Mouse (Mus musculus) kidney, adult 2 months (tissue): ENCODE results near the gene Ryr3. TPM values are rescaled to one million over a fixed set of nuclear protein-coding genes. Genes with fewer than 3 reads are reported as not detected.

Experiments
- DNase-seq: peaks from one replicate; pipeline ENCODE4 v3.0.0; 2021
- H3K27ac ChIP-seq: fragments of 200-500 bp; 2 replicates; pipeline ENCODE4 v1.5.1; 2012; ENCODE audit warnings: low read depth, low read length, control low read depth, inconsistent platforms; ENCODE audit not compliant: insufficient read depth
- H3K27me3 ChIP-seq: fragments of 200-500 bp; replicated peaks from 2 replicates; pipeline ENCODE4 v1.6.1; 2012; ENCODE audit warnings: mild to moderate bottlenecking, moderate library complexity, low read length, inconsistent platforms; ENCODE audit not compliant: control insufficient read depth, insufficient read depth
- H3K36me3 ChIP-seq: fragments of 200-500 bp; 2 replicates; pipeline ENCODE4 v1.6.1; 2012; ENCODE audit warnings: mild to moderate bottlenecking, moderate library complexity, low read length, inconsistent platforms; ENCODE audit not compliant: control insufficient read depth, insufficient read depth
- H3K4me1 ChIP-seq: fragments of 200-500 bp; 2 replicates; pipeline ENCODE4 v1.6.1; 2011; ENCODE audit warnings: low read length; ENCODE audit not compliant: control insufficient read depth, insufficient read depth
- H3K4me3 ChIP-seq: fragments of 200-500 bp; 2 replicates; pipeline ENCODE4 v1.5.1; 2011; ENCODE audit warnings: mild to moderate bottlenecking, low read depth, low read length, control low read depth; ENCODE audit not compliant: insufficient read depth
- CTCF ChIP-seq: fragments of 200-500 bp; conservative IDR thresholded peaks from 2 replicates; pipeline ENCODE4 v1.5.1; 2011; ENCODE audit warnings: low read depth, mild to moderate bottlenecking, control low read depth, low read length, moderate library complexity, mixed read lengths; ENCODE audit not compliant: insufficient read depth, insufficient read length
- POLR2A ChIP-seq: fragments of 200-500 bp; IDR thresholded peaks from one replicate; pipeline ENCODE4 v1.6.1; 2011; ENCODE audit warnings: low read depth, low read length, control low read depth
- WGBS: fragments of 180-500 bp; shearing (Covaris S2); methylation state at CpG from one replicate; pipeline ENCODE4 v1.1.7; 2018; 5-methylcytosine and 5-hydroxymethylcytosine counted together
- polyA plus RNA-seq: library from polyadenylated mRNA; depleted of rRNA; stranded (reverse); fragments of >200 nt; gene quantifications from 2 replicates; pipeline ENCODE4 v1.2.3, GENCODE M21; 2012

Gene Ryr3
- polyA plus RNA-seq, 1 experiment: 0.08 TPM

DNA sequence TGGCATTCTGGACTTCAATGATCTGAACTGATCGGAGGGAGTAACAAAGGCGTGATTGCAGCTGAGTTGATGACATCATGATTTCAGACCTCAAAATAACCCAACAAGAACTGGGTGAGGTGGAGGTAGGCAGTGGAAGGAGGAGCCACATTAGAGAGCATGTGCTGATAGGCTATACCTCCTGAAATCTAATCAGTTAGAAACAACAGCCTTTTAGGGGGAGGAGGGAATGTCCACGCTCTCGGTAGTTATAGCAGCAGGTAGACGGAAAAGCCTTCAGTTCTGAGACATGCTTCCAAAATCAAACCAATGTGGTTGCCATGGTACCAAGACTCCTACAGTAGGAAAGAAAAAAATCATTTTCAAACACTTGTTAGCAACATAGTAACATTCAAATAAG is 55.4 kb downstream of the Ryr3 start:
- Histone ChIP-seq H3K36me3 (no peaks in the 10 kb centered on the region), H3K4me3 (no peak overlapping the region), H3K4me1 (no peaks in the 10 kb centered on the region), H3K27ac (no peak overlapping the region), H3K27me3 (no peaks in the 10 kb centered on the region)
- TF ChIP-seq POLR2A: no peak
- TF ChIP-seq CTCF: no peak
- 74% methylated on average over 5 of the region's 5 CpGs for WGBS
- DNase-seq: no peak

DNA sequence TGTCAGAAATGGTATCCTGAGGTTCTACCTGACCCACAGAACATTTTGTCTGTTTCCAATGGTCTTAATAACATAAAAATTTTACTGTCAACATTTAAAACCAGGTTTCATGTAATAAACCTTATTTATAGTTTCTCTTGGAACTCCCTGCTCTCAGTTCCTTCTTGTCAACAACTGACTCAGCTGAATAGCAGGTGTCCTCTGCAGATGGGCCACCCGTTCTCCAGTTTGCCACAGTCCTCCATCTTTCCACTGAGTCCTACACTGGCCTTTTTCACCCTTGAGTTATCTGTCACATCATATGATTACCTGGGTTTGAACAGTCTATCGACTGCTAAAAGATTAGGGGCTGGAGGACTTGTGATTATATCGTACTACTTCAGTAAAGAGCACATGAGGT is 79.1 kb downstream of the Ryr3 start:
- no peaks in the 10 kb centered on the region for H3K27me3 ChIP-seq
- no peaks in the 10 kb centered on the region for H3K4me1 ChIP-seq
- H3K4me3 ChIP-seq: no peak overlapping the region
- no peak for TF ChIP-seq CTCF
- TF ChIP-seq POLR2A: no peak
- no peak for DNase-seq
- H3K36me3 ChIP-seq: no peaks in the 10 kb centered on the region
- H3K27ac ChIP-seq: no peak overlapping the region
- WGBS: 75% methylated on average over 3 of the region's 3 CpGs

DNA sequence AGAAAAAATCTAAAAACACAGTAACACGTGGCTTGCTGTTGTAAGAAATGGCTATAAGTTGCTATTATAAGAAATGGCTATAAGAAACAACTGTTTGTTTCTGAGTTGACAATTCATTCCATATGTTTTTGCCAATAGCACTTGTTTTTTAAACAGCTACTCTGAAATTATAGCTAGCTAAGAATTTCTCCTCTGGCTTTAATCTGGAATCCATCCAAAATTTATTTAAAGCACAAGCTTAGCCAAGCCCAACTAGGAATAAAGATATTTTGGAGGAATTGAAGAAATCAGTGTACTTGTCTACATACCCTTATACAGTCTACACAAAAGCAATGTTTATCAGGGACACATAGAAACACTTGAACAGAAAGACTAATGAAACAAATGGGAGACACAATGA is 93.4 kb downstream of the Ryr3 start:
- H3K4me3 ChIP-seq: no peak overlapping the region
- no peaks in the 10 kb centered on the region for H3K4me1 ChIP-seq
- no peak for TF ChIP-seq CTCF
- TF ChIP-seq POLR2A: no peak
- no peaks in the 10 kb centered on the region for H3K36me3 ChIP-seq
- no peak for DNase-seq
- no peaks in the 10 kb centered on the region for H3K27me3 ChIP-seq
- H3K27ac ChIP-seq: no peak overlapping the region
- WGBS: 67% methylated on average over 1 of the region's 1 CpGs

GRCm38 (mm10) chr2:113119080-113119479 is 97.8 kb downstream of the Ryr3 start:
- no peak for DNase-seq
- 28% methylated on average over 1 of the region's 1 CpGs for whole genome bisulfite sequencing
- Histone ChIP-seq H3K27me3 (no peaks in the 10 kb centered on the region), H3K4me3 (no peak overlapping the region), H3K36me3 (no peaks in the 10 kb centered on the region), H3K4me1 (no peaks in the 10 kb centered on the region), H3K27ac (no peak overlapping the region)
- TF ChIP-seq CTCF (no peak), POLR2A (no peak)

- 93% methylated on average over 2 of the region's 2 CpGs for WGBS
Measured at GRCm38 (mm10) chr2:113116788-113117187, 100.1 kb downstream of the Ryr3 start.

DNA sequence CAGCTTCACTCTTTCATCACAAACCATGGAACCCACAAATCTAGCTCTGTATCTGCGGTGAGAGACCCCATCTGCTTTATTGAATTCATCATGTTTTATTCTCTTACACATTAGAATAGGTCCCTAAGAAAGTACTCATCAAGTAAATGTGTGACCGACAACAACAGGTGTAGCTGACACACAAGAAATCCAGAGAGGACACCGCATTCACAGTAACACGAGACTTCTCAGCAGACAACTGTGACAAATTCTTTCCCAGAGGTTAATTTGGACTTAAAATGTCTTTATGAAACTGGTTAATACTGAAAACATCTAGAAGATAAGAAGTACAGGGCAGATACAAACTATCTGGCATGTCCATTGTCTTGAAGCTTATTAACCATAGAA is 101.0 kb downstream of the Ryr3 start:
- WGBS: 85% methylated on average over 4 of the region's 4 CpGs
- Histone ChIP-seq H3K36me3 (no peaks in the 10 kb centered on the region), H3K27ac (no peak overlapping the region), H3K27me3 (no peaks in the 10 kb centered on the region), H3K4me3 (no peak overlapping the region), H3K4me1 (no peaks in the 10 kb centered on the region)
- no peak for DNase-seq
- TF ChIP-seq POLR2A: no peak
- no peak for TF ChIP-seq CTCF

More at GRCm38 (mm10) chr2:113116788-113117187, 100.1 kb downstream of the Ryr3 start:
- TF ChIP-seq POLR2A (no peak), CTCF (no peak)
- DNase-seq: no peak
- Histone ChIP-seq H3K4me1 (no peaks in the 10 kb centered on the region), H3K27ac (no peak overlapping the region), H3K36me3 (no peaks in the 10 kb centered on the region), H3K27me3 (no peaks in the 10 kb centered on the region), H3K4me3 (no peak overlapping the region)

DNA sequence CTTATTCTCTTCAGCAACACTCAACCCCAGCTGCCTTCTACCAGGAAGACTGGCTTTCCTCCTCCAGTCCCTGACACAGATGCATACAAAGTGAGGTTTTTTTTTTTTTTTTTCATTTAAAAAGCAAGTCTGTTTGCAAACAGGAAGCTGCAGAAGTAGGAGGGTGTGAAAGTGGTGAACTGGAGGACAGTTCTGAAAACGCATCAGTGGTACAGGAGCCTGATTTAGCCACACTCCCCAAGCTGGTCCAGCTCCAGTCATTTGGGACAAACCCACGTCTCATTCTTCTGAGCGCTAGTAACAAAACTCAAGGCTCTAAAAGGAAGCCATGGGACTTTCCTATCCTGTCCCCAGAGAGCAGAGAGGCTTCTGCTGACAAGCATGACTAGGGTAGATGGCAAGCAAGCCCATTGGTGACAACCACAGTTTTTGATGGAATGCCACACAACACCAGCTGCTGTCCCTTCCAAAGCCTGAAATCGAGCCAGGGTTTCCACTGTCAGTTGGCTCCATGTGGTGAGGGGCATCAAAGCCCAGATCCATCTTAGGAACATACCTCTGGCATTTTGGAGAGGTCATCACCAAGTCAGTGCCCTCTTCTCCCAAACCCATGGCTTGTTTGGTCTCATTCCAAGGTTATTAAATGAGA is 101.5 kb downstream of the Ryr3 start:
- DNase-seq: no peak
- H3K36me3 ChIP-seq: no peaks in the 10 kb centered on the region
- H3K27me3 ChIP-seq: no peaks in the 10 kb centered on the region
- 80% methylated on average over 4 of the region's 4 CpGs for WGBS
- TF ChIP-seq POLR2A (no peak), CTCF (no peak)
- no peak overlapping the region for H3K27ac ChIP-seq
- H3K4me1 ChIP-seq: no peaks in the 10 kb centered on the region
- no peak overlapping the region for H3K4me3 ChIP-seq

DNA sequence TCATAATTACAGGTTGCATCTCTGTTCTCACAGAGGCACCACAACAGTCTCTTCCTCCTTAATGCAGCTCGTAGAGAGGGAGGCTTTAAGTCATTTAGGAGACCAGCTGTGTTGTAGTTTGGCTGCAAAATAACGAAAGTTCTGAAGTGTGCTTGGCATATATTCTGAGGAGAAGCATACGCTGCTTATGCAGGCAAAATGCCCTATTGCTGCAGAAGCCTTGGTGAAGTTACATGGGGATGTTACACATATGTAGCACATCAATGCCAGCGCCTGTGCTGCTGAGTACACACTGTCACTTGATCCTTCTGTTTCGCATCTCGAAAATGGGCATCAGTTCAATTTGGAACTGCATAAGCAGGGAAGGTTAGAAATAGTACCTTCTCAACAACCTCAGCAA is 112.3 kb downstream of the Ryr3 start:
- H3K4me3 ChIP-seq: no peak overlapping the region
- H3K27ac ChIP-seq: no peak overlapping the region
- no peak for DNase-seq
- TF ChIP-seq CTCF (no peak), POLR2A (no peak)
- no peaks in the 10 kb centered on the region for H3K36me3 ChIP-seq
- WGBS: 81% methylated on average over 6 of the region's 6 CpGs
- H3K4me1 ChIP-seq: no peaks in the 10 kb centered on the region
- H3K27me3 ChIP-seq: no peaks in the 10 kb centered on the region
